ENCODE assay signal across 14 mouse cellular contexts in the genomic region with DNA sequence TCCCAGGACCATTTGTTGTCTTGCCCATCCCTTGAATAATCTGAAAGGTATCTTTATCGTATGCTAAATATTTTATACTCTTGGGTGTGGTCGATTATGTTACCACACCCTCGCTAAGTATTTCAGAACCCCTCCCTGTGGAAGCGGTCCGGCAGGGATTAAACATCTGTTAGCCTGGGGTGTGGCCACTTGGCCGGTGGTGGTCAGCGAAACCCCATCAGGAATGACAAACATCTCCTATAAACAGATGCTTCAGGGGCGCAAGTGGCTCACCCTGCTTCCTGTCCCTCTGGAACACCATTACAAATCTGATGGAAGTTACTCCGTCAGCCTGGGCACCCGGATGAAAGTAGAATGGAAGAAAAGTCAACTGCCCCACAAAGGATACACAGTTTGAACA.
"Had no signal": no experiment of that assay in that cellular context is flagged by ENCODE, and none has a peak within 500 bp of the region (broad histone marks: within the 10 kb centered on the region; RNA-seq: fewer than 3 reads in every experiment).

No protein-coding gene starts in this region.

- H3K4me3 ChIP-seq: left cerebral cortex, adult 2 months; liver, embryonic 13.5 days; midbrain, embryonic 13.5 days had no signal

- H3K27ac ChIP-seq: kidney, postnatal 0 days; liver, embryonic 13.5 days; midbrain, embryonic 13.5 days; stomach, postnatal 0 days had no signal

- H3K9ac ChIP-seq: liver, embryonic 13.5 days; midbrain, embryonic 13.5 days had no signal

- DNase-seq: kidney, adult 8-10 months; kidney, postnatal 25 days; layer of hippocampus, postnatal 36 days; liver, embryonic 13.5 days; lung, adult 2 months; lung, postnatal 14 days; lung, postnatal 4 days; thymus, adult 2 months; thymus, postnatal 14 days; thymus, postnatal 4 days had no signal

- H3K27me3 ChIP-seq: liver, embryonic 13.5 days; midbrain, embryonic 13.5 days had no signal

- H3K4me1 ChIP-seq: liver, embryonic 13.5 days; midbrain, embryonic 13.5 days had no signal

- H3K36me3 ChIP-seq: liver, embryonic 13.5 days; midbrain, embryonic 13.5 days had no signal

- H3K9me3 ChIP-seq: liver, embryonic 13.5 days; midbrain, embryonic 13.5 days had no signal
